Mouse (Mus musculus) limb, embryonic 13.5 days (tissue): ENCODE results near the gene 9430097D07Rik. TPM values are rescaled to one million over a fixed set of nuclear protein-coding genes. Genes with fewer than 3 reads are reported as not detected.
A peak's percentile ranks its signal among the peaks of the same experiment; 100 is the strongest.

Source experiments
- ATAC-seq: fragments of 200-750 bp; cut with Nextera tagmentation; 2 replicates; pipeline ENCODE4 v1.8.0; 2017; ENCODE audit warnings: low read depth, moderate number of reproducible peaks, moderate TSS enrichment; ENCODE audit not compliant: low FRiP score
- H3K27ac ChIP-seq: fragments of 300-500 bp; sonication (generic); 2 replicates; pipeline ENCODE4 v1.5.1; 2015; ENCODE audit warnings: inconsistent platforms, mild to moderate bottlenecking, moderate library complexity
- H3K27me3 ChIP-seq: fragments of 300-500 bp; sonication (generic); 2 replicates; pipeline ENCODE4 v1.6.1; 2015; ENCODE audit warnings: mild to moderate bottlenecking, inconsistent platforms
- H3K36me3 ChIP-seq: fragments of 300-500 bp; sonication (generic); 2 replicates; pipeline ENCODE4 v1.6.1; 2015; ENCODE audit warnings: inconsistent platforms, mild to moderate bottlenecking, moderate library complexity
- H3K4me1 ChIP-seq: fragments of 300-500 bp; sonication (generic); 2 replicates; pipeline ENCODE4 v1.6.1; 2015; ENCODE audit warnings: inconsistent platforms
- H3K4me2 ChIP-seq: fragments of 300-500 bp; sonication (generic); replicated peaks from 2 replicates; pipeline ENCODE4 v1.6.1; 2015; ENCODE audit warnings: inconsistent platforms, mild to moderate bottlenecking, moderate library complexity
- H3K4me3 ChIP-seq: fragments of 300-500 bp; sonication (generic); 2 replicates; pipeline ENCODE4 v1.5.1; 2015; ENCODE audit warnings: moderate library complexity, mild to moderate bottlenecking, inconsistent platforms
- H3K9ac ChIP-seq: fragments of 300-500 bp; sonication (generic); 2 replicates; pipeline ENCODE4 v1.6.1; 2015; ENCODE audit warnings: mild to moderate bottlenecking, inconsistent platforms
- H3K9me3 ChIP-seq: fragments of 300-500 bp; sonication (generic); 2 replicates; pipeline ENCODE4 v1.6.1; 2016; ENCODE audit warnings: inconsistent platforms
- WGBS: fragments of 180-500 bp; shearing (Covaris S2); methylation state at CpG from one replicate; pipeline ENCODE4 v1.1.7; 2015; 5-methylcytosine and 5-hydroxymethylcytosine counted together
- polyA plus RNA-seq: library from polyadenylated mRNA; unstranded; fragments of >200 nt; fragmentation: Nextera tagmentation; extraction: Ambion mirVana; gene quantifications from 2 replicates; pipeline ENCODE4 v1.2.1, GENCODE M21; 2015

Gene 9430097D07Rik
- 0.19 and 0.23 TPM in 2 replicates for polyA plus RNA-seq

GRCm38 (mm10) chr2:32575586-32576160 lies at the start of gene 9430097D07Rik:
TSS of gene 9430097D07Rik (minus strand) at chr2:32575684.
- Histone ChIP-seq H3K9ac (peak within 1 kb of the TSS; percentile 66), H3K4me2 (peak within 1 kb of the TSS; percentile 87), H3K27me3 (peaks cover 40% of the 10 kb centered on the region), H3K4me1 (peaks cover 22% of the 10 kb centered on the region), H3K27ac (no peak within 1 kb of the TSS), H3K9me3 (no peaks in the 10 kb centered on the region), H3K4me3 (peak within 1 kb of the TSS; percentile 50), H3K36me3 (peaks cover 11% of the 10 kb centered on the region)
- 6% methylated on average over 28 of the region's 28 CpGs for WGBS
- ATAC-seq: peak; percentile 49; the same call in 1 of the 2 replicates

GRCm38 (mm10) chr2:32624111-32624748 lies 48.7 kb upstream of the 9430097D07Rik start:
- Histone ChIP-seq H3K36me3 (peaks cover 2% of the 10 kb centered on the region; the same call in 1 of the 2 replicates), H3K4me1 (peaks cover 81% of the 10 kb centered on the region), H3K4me3 (no peak overlapping the region), H3K27ac (peak overlapping the region; percentile 81), H3K27me3 (no peaks in the 10 kb centered on the region), H3K4me2 (0 out of 2 replicates have a peak overlapping the region, but pooled peaks have one; percentile 4), H3K9me3 (no peaks in the 10 kb centered on the region), H3K9ac (no peak overlapping the region)
- 73% methylated on average over 5 of the region's 5 CpGs for WGBS
- ATAC-seq: no peak

- H3K36me3 ChIP-seq: peaks cover 25% of the 10 kb centered on the region
- peak within 1 kb of the TSS; percentile 51 for H3K9ac ChIP-seq
- ATAC-seq: no peak
- H3K27me3 ChIP-seq: no peaks in the 10 kb centered on the region
- peak within 1 kb of the TSS; percentile 23 for H3K4me2 ChIP-seq
- H3K9me3 ChIP-seq: peaks cover 4% of the 10 kb centered on the region; the same call in 1 of the 2 replicates
- H3K4me3 ChIP-seq: no peak within 1 kb of the TSS
- H3K27ac ChIP-seq: peak within 1 kb of the TSS; percentile 92
- peaks cover 64% of the 10 kb centered on the region for H3K4me1 ChIP-seq
- 28% methylated on average over 7 of the region's 7 CpGs for WGBS
Measured at GRCm38 (mm10) chr2:32621517-32621859, 46.0 kb upstream of the 9430097D07Rik start, which contains the start of gene Ak1. TSS of gene Ak1 (plus strand) at chr2:32621758.

GRCm38 (mm10) chr2:32620682-32621516 lies 45.4 kb upstream of the 9430097D07Rik start:
- Histone ChIP-seq H3K4me3 (no peak overlapping the region), H3K4me1 (peaks cover 58% of the 10 kb centered on the region), H3K9ac (peak overlapping the region; percentile 51), H3K36me3 (peaks cover 31% of the 10 kb centered on the region), H3K9me3 (peaks cover 4% of the 10 kb centered on the region; the same call in 1 of the 2 replicates), H3K4me2 (peak overlapping the region; percentile 23), H3K27ac (peak overlapping the region; percentile 92), H3K27me3 (no peaks in the 10 kb centered on the region)
- ATAC-seq: peak; percentile 49
- WGBS: 16% methylated on average over 4 of the region's 4 CpGs

- H3K9me3 ChIP-seq: peaks cover 4% of the 10 kb centered on the region; the same call in 1 of the 2 replicates
- H3K4me2 ChIP-seq: no peak overlapping the region
- peaks cover 40% of the 10 kb centered on the region for H3K4me1 ChIP-seq
- no peak overlapping the region for H3K9ac ChIP-seq
- H3K4me3 ChIP-seq: no peak overlapping the region
- 69% methylated on average over 9 of the region's 9 CpGs for WGBS
- H3K27me3 ChIP-seq: no peaks in the 10 kb centered on the region
- H3K27ac ChIP-seq: no peak overlapping the region
- no peak for ATAC-seq
- peaks cover 55% of the 10 kb centered on the region for H3K36me3 ChIP-seq
Measured at GRCm38 (mm10) chr2:32618051-32618450, 42.6 kb upstream of the 9430097D07Rik start.

- H3K4me1 ChIP-seq: peaks cover 40% of the 10 kb centered on the region
- H3K27ac ChIP-seq: no peak overlapping the region
- H3K36me3 ChIP-seq: peaks cover 59% of the 10 kb centered on the region
- no peak overlapping the region for H3K9ac ChIP-seq
- H3K4me3 ChIP-seq: no peak overlapping the region
- 95% methylated on average over 4 of the region's 4 CpGs for WGBS
- peaks cover 4% of the 10 kb centered on the region; the same call in 1 of the 2 replicates for H3K9me3 ChIP-seq
- ATAC-seq: no peak
- no peak overlapping the region for H3K4me2 ChIP-seq
- no peaks in the 10 kb centered on the region for H3K27me3 ChIP-seq
Measured at GRCm38 (mm10) chr2:32617601-32618000, 42.1 kb upstream of the 9430097D07Rik start.

- no peak for ATAC-seq
- whole genome bisulfite sequencing: 97% methylated on average over 1 of the region's 1 CpGs
Measured at GRCm38 (mm10) chr2:32617109-32617508, 41.6 kb upstream of the 9430097D07Rik start.

GRCm38 (mm10) chr2:32612274-32612673 lies 36.8 kb upstream of the 9430097D07Rik start:
- no peak overlapping the region for H3K9ac ChIP-seq
- H3K4me1 ChIP-seq: peaks cover 38% of the 10 kb centered on the region
- no peak for ATAC-seq
- peaks cover 4% of the 10 kb centered on the region; the same call in 1 of the 2 replicates for H3K9me3 ChIP-seq
- H3K4me3 ChIP-seq: no peak overlapping the region
- no peak overlapping the region for H3K27ac ChIP-seq
- H3K36me3 ChIP-seq: peaks cover 47% of the 10 kb centered on the region
- H3K4me2 ChIP-seq: no peak overlapping the region
- no peaks in the 10 kb centered on the region for H3K27me3 ChIP-seq
- 67% methylated on average over 26 of the region's 26 CpGs for WGBS

More at GRCm38 (mm10) chr2:32617109-32617508, 41.6 kb upstream of the 9430097D07Rik start:
- no peak overlapping the region for H3K9ac ChIP-seq
- peaks cover 64% of the 10 kb centered on the region for H3K36me3 ChIP-seq
- H3K4me2 ChIP-seq: no peak overlapping the region
- peaks cover 38% of the 10 kb centered on the region for H3K4me1 ChIP-seq
- peaks cover 4% of the 10 kb centered on the region; the same call in 1 of the 2 replicates for H3K9me3 ChIP-seq
- H3K27ac ChIP-seq: no peak overlapping the region
- no peaks in the 10 kb centered on the region for H3K27me3 ChIP-seq
- no peak overlapping the region for H3K4me3 ChIP-seq

- peak overlapping the region; percentile 42 for H3K4me3 ChIP-seq
- peaks cover 33% of the 10 kb centered on the region for H3K36me3 ChIP-seq
- H3K9me3 ChIP-seq: no peaks in the 10 kb centered on the region
- peak overlapping the region; percentile 64 for H3K4me2 ChIP-seq
- WGBS: 16% methylated on average over 23 of the region's 23 CpGs
- no peaks in the 10 kb centered on the region for H3K27me3 ChIP-seq
- ATAC-seq: no peak
- H3K9ac ChIP-seq: peak overlapping the region; percentile 20; the same call in 1 of the 2 replicates
- peaks cover 42% of the 10 kb centered on the region for H3K4me1 ChIP-seq
- H3K27ac ChIP-seq: peak overlapping the region; percentile 23; the same call in 1 of the 2 replicates
Measured at GRCm38 (mm10) chr2:32610610-32611229, 35.2 kb upstream of the 9430097D07Rik start.

GRCm38 (mm10) chr2:32608778-32609435 lies 33.4 kb upstream of the 9430097D07Rik start:
- no peak for ATAC-seq
- peak overlapping the region; percentile 27; the same call in 1 of the 2 replicates for H3K9ac ChIP-seq
- H3K36me3 ChIP-seq: peaks cover 19% of the 10 kb centered on the region

More at GRCm38 (mm10) chr2:32608778-32609435, 33.4 kb upstream of the 9430097D07Rik start:
- Histone ChIP-seq H3K9me3 (no peaks in the 10 kb centered on the region), H3K4me1 (peaks cover 42% of the 10 kb centered on the region), H3K4me3 (peak overlapping the region; percentile 77), H3K27me3 (no peaks in the 10 kb centered on the region), H3K4me2 (peak overlapping the region; percentile 86), H3K27ac (peak overlapping the region; percentile 55; the same call in 1 of the 2 replicates)
- WGBS: 43% methylated on average over 18 of the region's 18 CpGs
